Mouse (Mus musculus): ENCODE results near the gene Cnot8. TPM values are rescaled to one million over a fixed set of nuclear protein-coding genes. Genes with fewer than 3 reads are reported as not detected.

Gene Cnot8
- polyA plus RNA-seq, 1 experiment, result 34.5 TPM

GRCm38 (mm10) chr11:58100006-58100405 lies 3.9 kb upstream of the Cnot8 start:
- TF ChIP-seq CTCF (IDR thresholded peaks at IDR 0.05; ENCODE audit: control insufficient read depth, insufficient read depth, low read length), result no peak
- TF ChIP-seq POLR2A (IDR thresholded peaks at IDR 0.05; ENCODE audit: borderline replicate concordance, control insufficient read depth, low read depth, low read length), result no peak
- peaks cover 6% of the 10 kb centered on the region for H3K4me1 ChIP-seq (ENCODE audit: control insufficient read depth, insufficient read depth, low read length)
- 72% methylated on average over 2 of the region's 2 CpGs for WGBS

DNA sequence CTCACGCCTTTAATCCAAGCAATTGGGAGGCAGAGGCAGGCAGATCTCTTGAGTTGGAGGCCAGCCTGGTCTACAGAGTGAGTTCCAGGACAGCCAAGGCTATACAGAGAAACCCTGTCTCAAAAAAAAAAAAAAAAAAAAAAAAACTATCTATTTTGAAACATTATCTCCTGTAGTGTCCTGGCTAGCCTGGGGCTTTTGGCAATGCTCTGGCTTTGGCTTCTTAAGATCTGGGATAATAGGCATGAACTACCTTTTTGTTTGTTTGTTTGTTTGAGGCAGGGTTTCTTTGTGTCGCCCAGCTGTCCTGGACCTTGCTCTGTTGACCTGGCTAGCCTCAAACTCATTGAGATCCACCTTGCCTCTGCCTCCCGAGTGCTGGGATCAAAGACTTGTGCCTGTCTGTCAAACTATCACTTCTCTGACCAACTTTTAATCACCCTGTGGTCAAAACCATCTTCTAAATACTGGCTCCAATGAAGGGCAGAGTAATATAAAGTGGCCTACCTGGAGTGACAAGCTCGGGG lies 2.7 kb upstream of the Cnot8 start:
- 74% methylated on average over 4 of the region's 4 CpGs for whole genome bisulfite sequencing
- Histone ChIP-seq H3K4me3 (replicated peaks; ENCODE audit: control insufficient read depth, low read depth, low read length) (no peak overlapping the region), H3K27ac (ENCODE audit: control insufficient read depth, insufficient read depth, low read depth, low read length, poor library complexity) (no peak overlapping the region), H3K4me1 (ENCODE audit: control insufficient read depth, insufficient read depth, low read length) (peaks cover 8% of the 10 kb centered on the region)
- TF ChIP-seq CTCF (IDR thresholded peaks at IDR 0.05; ENCODE audit: control insufficient read depth, insufficient read depth, low read length) (no peak), POLR2A (IDR thresholded peaks at IDR 0.05; ENCODE audit: borderline replicate concordance, control insufficient read depth, low read depth, low read length) (no peak)

More at GRCm38 (mm10) chr11:58100006-58100405, 3.9 kb upstream of the Cnot8 start:
- Histone ChIP-seq H3K4me3 (replicated peaks; ENCODE audit: control insufficient read depth, low read depth, low read length) (no peak overlapping the region), H3K27ac (ENCODE audit: control insufficient read depth, insufficient read depth, low read depth, low read length, poor library complexity) (no peak overlapping the region)

DNA sequence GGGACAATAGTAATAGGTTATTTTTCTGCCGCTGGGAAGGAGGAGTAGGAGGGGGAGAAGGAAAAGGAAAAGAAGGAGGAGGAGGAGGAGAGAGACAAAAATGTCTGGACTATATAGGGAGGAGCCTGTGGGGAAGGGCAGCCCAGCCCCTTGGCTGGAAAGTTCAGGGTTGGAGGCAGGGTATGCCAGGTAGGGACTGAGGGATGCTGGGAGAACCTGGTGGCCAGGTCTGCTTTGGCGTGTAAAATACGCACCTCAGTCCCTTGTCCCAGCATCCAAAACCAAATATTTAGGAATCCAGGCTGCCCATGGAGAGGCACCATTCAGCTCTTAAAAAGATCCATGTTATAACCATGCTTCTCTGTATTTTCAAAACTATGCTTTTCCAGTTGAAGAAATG lies 1.8 kb upstream of the Cnot8 start:
- WGBS, result 54% methylated on average over 3 of the region's 3 CpGs
- TF ChIP-seq CTCF (IDR thresholded peaks at IDR 0.05; ENCODE audit: control insufficient read depth, insufficient read depth, low read length) (no peak), POLR2A (IDR thresholded peaks at IDR 0.05; ENCODE audit: borderline replicate concordance, control insufficient read depth, low read depth, low read length) (no peak)
- H3K4me3 ChIP-seq (replicated peaks; ENCODE audit: control insufficient read depth, low read depth, low read length), result no peak overlapping the region
- peaks cover 8% of the 10 kb centered on the region for H3K4me1 ChIP-seq (ENCODE audit: control insufficient read depth, insufficient read depth, low read length)
- H3K27ac ChIP-seq (ENCODE audit: control insufficient read depth, insufficient read depth, low read depth, low read length, poor library complexity), result no peak overlapping the region

GRCm38 (mm10) chr11:58102581-58103343 lies 1.2 kb upstream of the Cnot8 start:
- TF ChIP-seq POLR2A (IDR thresholded peaks at IDR 0.05; ENCODE audit: borderline replicate concordance, control insufficient read depth, low read depth, low read length), result no peak
- TF ChIP-seq CTCF (IDR thresholded peaks at IDR 0.05; ENCODE audit: control insufficient read depth, insufficient read depth, low read length), result no peak
- H3K4me1 ChIP-seq (ENCODE audit: control insufficient read depth, insufficient read depth, low read length), result peaks cover 6% of the 10 kb centered on the region; the same call in 1 of the 2 replicates
- no peak overlapping the region for H3K4me3 ChIP-seq (replicated peaks; ENCODE audit: control insufficient read depth, low read depth, low read length)
- WGBS, result 55% methylated on average over 9 of the region's 9 CpGs
- 0 out of 2 replicates have a peak overlapping the region, but pooled peaks have one; percentile 8 for H3K27ac ChIP-seq (ENCODE audit: control insufficient read depth, insufficient read depth, low read depth, low read length, poor library complexity)

DNA sequence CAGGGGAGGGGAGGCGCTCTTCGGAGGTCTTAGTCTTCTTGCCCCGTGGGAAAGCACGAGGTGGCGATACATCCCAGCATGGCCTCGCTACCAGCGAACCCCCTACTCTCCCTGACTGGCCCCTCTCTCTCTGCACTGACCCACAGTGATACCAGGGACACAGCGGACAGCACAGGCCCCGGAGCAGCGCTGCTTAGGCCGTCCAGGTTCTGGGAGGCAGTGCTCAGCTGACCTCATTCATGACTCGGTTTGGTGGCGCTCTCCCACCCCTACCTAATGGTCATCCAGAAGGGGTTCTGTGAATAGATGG lies 654 bp upstream of the Cnot8 start:
- peaks cover 7% of the 10 kb centered on the region; the same call in 1 of the 2 replicates for H3K4me1 ChIP-seq (ENCODE audit: control insufficient read depth, insufficient read depth, low read length)
- WGBS, result 76% methylated on average over 13 of the region's 13 CpGs
- TF ChIP-seq POLR2A (IDR thresholded peaks at IDR 0.05; ENCODE audit: borderline replicate concordance, control insufficient read depth, low read depth, low read length) (no peak), CTCF (IDR thresholded peaks at IDR 0.05; ENCODE audit: control insufficient read depth, insufficient read depth, low read length) (no peak)

DNA sequence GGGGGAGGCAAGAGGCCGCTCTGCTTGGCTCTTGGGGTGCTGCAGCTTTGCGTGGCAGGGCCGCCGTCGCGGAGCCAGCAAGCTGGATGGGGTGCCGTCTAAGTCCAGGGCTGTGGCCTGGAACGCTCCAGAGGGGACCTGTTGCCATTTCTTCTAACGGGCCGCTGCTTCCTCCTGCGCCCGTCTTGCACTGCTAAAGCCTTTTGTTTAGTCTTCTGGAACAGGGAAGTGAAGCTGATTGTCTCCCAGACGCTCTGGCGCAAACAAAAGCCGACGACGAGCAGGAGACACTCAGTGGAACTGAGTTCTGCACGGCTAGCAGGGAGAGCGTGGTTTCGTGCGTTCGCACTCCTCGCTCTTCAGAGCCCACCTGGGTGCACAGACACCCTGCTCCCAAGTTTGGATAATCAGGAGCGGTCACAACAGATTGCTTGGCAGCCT lies 418 bp downstream of the Cnot8 start:
- Histone ChIP-seq H3K27ac (ENCODE audit: control insufficient read depth, insufficient read depth, low read depth, low read length, poor library complexity) (peak overlapping the region; percentile 93), H3K4me1 (ENCODE audit: control insufficient read depth, insufficient read depth, low read length) (peaks cover 7% of the 10 kb centered on the region; the same call in 1 of the 2 replicates), H3K4me3 (replicated peaks; ENCODE audit: control insufficient read depth, low read depth, low read length) (peak overlapping the region; percentile 79)
- no peak for TF ChIP-seq CTCF (IDR thresholded peaks at IDR 0.05; ENCODE audit: control insufficient read depth, insufficient read depth, low read length)
- peak; percentile 62; the same call in 1 of the 2 replicates for TF ChIP-seq POLR2A (IDR thresholded peaks at IDR 0.05; ENCODE audit: borderline replicate concordance, control insufficient read depth, low read depth, low read length)
- WGBS, result 1% methylated on average over 24 of the region's 24 CpGs

More for the DNA sequence above, 654 bp upstream of the Cnot8 start:
- 0 out of 2 replicates have a peak overlapping the region, but pooled peaks have one; percentile 8 for H3K27ac ChIP-seq (ENCODE audit: control insufficient read depth, insufficient read depth, low read depth, low read length, poor library complexity)
- peak overlapping the region; percentile 51 for H3K4me3 ChIP-seq (replicated peaks; ENCODE audit: control insufficient read depth, low read depth, low read length)

DNA sequence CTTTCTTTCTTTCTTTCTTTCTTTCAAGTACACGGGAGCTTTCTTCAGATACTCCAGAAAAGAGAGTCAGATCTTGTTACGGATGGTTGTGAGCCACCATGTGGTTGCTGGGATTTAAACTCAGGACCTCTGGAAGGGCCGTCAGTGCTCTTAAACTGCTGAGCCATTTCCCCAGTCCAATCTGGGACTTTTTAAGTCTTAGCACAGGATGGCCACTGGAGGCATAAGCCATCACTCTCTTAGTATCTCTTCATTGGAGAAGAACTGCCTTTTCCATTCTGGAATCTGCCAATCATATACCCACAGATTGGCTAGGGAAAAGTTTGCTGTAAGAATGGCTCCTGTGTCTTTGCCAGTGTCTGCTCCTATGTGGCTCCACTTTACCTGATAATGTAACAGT lies 3.1 kb downstream of the Cnot8 start:
- WGBS, result 64% methylated on average over 3 of the region's 3 CpGs
- peaks cover 7% of the 10 kb centered on the region; the same call in 1 of the 2 replicates for H3K4me1 ChIP-seq (ENCODE audit: control insufficient read depth, insufficient read depth, low read length)
- no peak overlapping the region for H3K27ac ChIP-seq (ENCODE audit: control insufficient read depth, insufficient read depth, low read depth, low read length, poor library complexity)
- TF ChIP-seq CTCF (IDR thresholded peaks at IDR 0.05; ENCODE audit: control insufficient read depth, insufficient read depth, low read length), result no peak
- no peak for TF ChIP-seq POLR2A (IDR thresholded peaks at IDR 0.05; ENCODE audit: borderline replicate concordance, control insufficient read depth, low read depth, low read length)
- H3K4me3 ChIP-seq (replicated peaks; ENCODE audit: control insufficient read depth, low read depth, low read length), result no peak overlapping the region

GRCm38 (mm10) chr11:58107664-58108337 lies 3.8 kb downstream of the Cnot8 start:
- WGBS, result 52% methylated on average over 4 of the region's 4 CpGs
- peaks cover 5% of the 10 kb centered on the region; the same call in 1 of the 2 replicates for H3K4me1 ChIP-seq (ENCODE audit: control insufficient read depth, insufficient read depth, low read length)
- no peak for TF ChIP-seq CTCF (IDR thresholded peaks at IDR 0.05; ENCODE audit: control insufficient read depth, insufficient read depth, low read length)
- no peak overlapping the region for H3K27ac ChIP-seq (ENCODE audit: control insufficient read depth, insufficient read depth, low read depth, low read length, poor library complexity)
- H3K4me3 ChIP-seq (replicated peaks; ENCODE audit: control insufficient read depth, low read depth, low read length), result no peak overlapping the region
